Comparison of ENCODE assay signal across 17 mouse cellular contexts in genomic region chr6:145372066-145372465, GRCm38 (mm10).
DNase-seq lines count a peak whose midpoint lies in the region; ATAC-seq and TF ChIP-seq lines count a peak whose summit lies in the region.
"Had no signal": no experiment of that assay in that cellular context is flagged by ENCODE, and none has a peak within 500 bp of the region (broad histone marks: within the 10 kb centered on the region; RNA-seq: fewer than 3 reads in every experiment).

No protein-coding gene starts in this region.

- ATAC-seq in CD4-positive, CD25-positive, alpha-beta regulatory T cell, adult 4 months: peak; percentile 22

- no peaks in the 10 kb centered on the region for H3K4me1 ChIP-seq in kidney, adult 2 months (ENCODE audit: control insufficient read depth, insufficient read depth, low read length)
- peaks cover 37% of the 10 kb centered on the region for H3K4me1 ChIP-seq in embryonic fibroblast, embryonic 13.5 days (ENCODE audit: control insufficient read depth, insufficient read depth, low read length)

- no peaks in the 10 kb centered on the region for H3K27me3 ChIP-seq in kidney, adult 2 months (replicated peaks; ENCODE audit: control insufficient read depth, insufficient read depth, low read length)

- 53% methylated on average over 2 of the region's 2 CpGs for WGBS in kidney, adult 2 months

- 0 out of 2 replicates have a peak, but pooled peaks have one; percentile 3 for TF ChIP-seq CTCF in kidney, adult 2 months (conservative IDR thresholded peaks at IDR 0.05; ENCODE audit: insufficient read depth, insufficient read length, low read depth, low read length)
- TF ChIP-seq CTCF in embryonic fibroblast, embryonic 13.5 days (IDR thresholded peaks at IDR 0.05; ENCODE audit: borderline replicate concordance, insufficient read depth, low read length): no peak
- no peak for TF ChIP-seq CTCF in gastrocnemius, adult 2 months (IDR thresholded peaks at IDR 0.05)

- H3K36me3 ChIP-seq in kidney, adult 2 months (ENCODE audit: control insufficient read depth, insufficient read depth, low read length): no peaks in the 10 kb centered on the region
- H3K36me3 ChIP-seq: heart, embryonic 13.5 days; hindbrain, embryonic 10.5 days had no signal

- DNase-seq in kidney, adult 2 months: no peak
- no peak for DNase-seq in kidney, postnatal 25 days
- peak; percentile 32 for DNase-seq in 416B (ENCODE audit: low read depth)
- DNase-seq in gastrocnemius, adult 2 months: no peak
- DNase-seq in frontal cortex, postnatal 25 days (ENCODE audit: low spot score in 2 of 2): no peak
- no peak for DNase-seq in adrenal gland, postnatal 10 days
- DNase-seq: adrenal gland, adult 2 months; cerebellum, adult 8-10 months; gastrocnemius, postnatal 36 days; kidney, adult 11 months; left cerebral cortex, postnatal 4 days; lung, postnatal 14 days had no signal

- no peak overlapping the region for H3K4me3 ChIP-seq in kidney, adult 2 months (ENCODE audit: insufficient read depth, low read depth, low read length)
- no peak overlapping the region for H3K4me3 ChIP-seq in embryonic fibroblast, embryonic 13.5 days (ENCODE audit: insufficient read depth, low read length)
- no peak overlapping the region for H3K4me3 ChIP-seq in gastrocnemius, adult 2 months
- H3K4me3 ChIP-seq: erythroblast, embryonic 14.5 days; heart, embryonic 13.5 days; hindbrain, embryonic 10.5 days had no signal

- TF ChIP-seq POLR2A in kidney, adult 2 months (IDR thresholded peaks at IDR 0.05; ENCODE audit: low read depth, low read length): no peak
- TF ChIP-seq POLR2A in embryonic fibroblast, embryonic 13.5 days (IDR thresholded peaks at IDR 0.05; ENCODE audit: low read depth, low read length): no peak

- no peak overlapping the region for H3K27ac ChIP-seq in kidney, adult 2 months (ENCODE audit: insufficient read depth, low read depth, low read length)
- peak overlapping the region; percentile 47 for H3K27ac ChIP-seq in embryonic fibroblast, embryonic 13.5 days (ENCODE audit: insufficient read depth, low read length)
- no peak overlapping the region for H3K27ac ChIP-seq in gastrocnemius, adult 2 months
- H3K27ac ChIP-seq: heart, embryonic 13.5 days; hindbrain, embryonic 10.5 days had no signal

- intact Hi-C loops in gastrocnemius, adult 2 months (cut with DNase I): no loop called here
